Mouse (Mus musculus): ENCODE results near the gene Lzts2. TPM values are rescaled to one million over a fixed set of nuclear protein-coding genes. Genes with fewer than 3 reads are reported as not detected.

Gene Lzts2
- total RNA-seq, 2 experiments from 2014 or later, result 30.8 to 32.2 TPM

- intact Hi-C loops (cut with DNase I), result no loop called here
- no peak for DNase-seq (ENCODE audit: low spot score in 2 of 2)
Measured at GRCm38 (mm10) chr19:44999647-45000046, 14.6 kb upstream of the Lzts2 start.

- intact Hi-C loops (cut with DNase I), result no loop called here
- DNase-seq (ENCODE audit: low spot score in 2 of 2), result no peak
Measured at GRCm38 (mm10) chr19:45002301-45002700, 11.9 kb upstream of the Lzts2 start.

- no peak for DNase-seq (ENCODE audit: low spot score in 2 of 2)
- intact Hi-C loops (cut with DNase I), result no loop called here
Measured at GRCm38 (mm10) chr19:45003740-45004516, 10.3 kb upstream of the Lzts2 start.

GRCm38 (mm10) chr19:45005444-45005843 is 8.8 kb upstream of the Lzts2 start, which contains the start of gene Twnk:
Gene Twnk (plus strand): TSS chr19:45005663.
- intact Hi-C loops (cut with DNase I), result no loop called here

GRCm38 (mm10) chr19:45005957-45006712 is 8.1 kb upstream of the Lzts2 start, which contains the start of gene Mrpl43:
Gene Mrpl43 (minus strand): TSS chr19:45006442.
- DNase-seq (ENCODE audit: low spot score in 2 of 2), result peak; percentile 96 to 98
- intact Hi-C loops (cut with DNase I), result no loop called here

More at GRCm38 (mm10) chr19:45005444-45005843, 8.8 kb upstream of the Lzts2 start, which contains the start of gene Twnk:
- DNase-seq (ENCODE audit: low spot score in 2 of 2), result peak in 1 of 2 experiments; percentile 37

GRCm38 (mm10) chr19:45007021-45007420 is 7.2 kb upstream of the Lzts2 start:
- DNase-seq (ENCODE audit: low spot score in 2 of 2), result no peak
- intact Hi-C loops (cut with DNase I), result no loop called here

GRCm38 (mm10) chr19:45007425-45008191 is 6.6 kb upstream of the Lzts2 start:
- intact Hi-C loops (cut with DNase I), result no loop called here
- DNase-seq (ENCODE audit: low spot score in 2 of 2), result no peak

- DNase-seq (ENCODE audit: low spot score in 2 of 2), result no peak
- intact Hi-C loops (cut with DNase I), result no loop called here
Measured at GRCm38 (mm10) chr19:45010646-45011045, 3.6 kb upstream of the Lzts2 start.

GRCm38 (mm10) chr19:45012219-45012618 is 2.0 kb upstream of the Lzts2 start:
- intact Hi-C loops (cut with DNase I), result loop anchor here (1.0 kb wide), 1 partner anchor 19 kb away; no protein-coding TSS in a partner anchor
- DNase-seq (ENCODE audit: low spot score in 2 of 2), result no peak

GRCm38 (mm10) chr19:45012636-45013035 is 1.6 kb upstream of the Lzts2 start:
- intact Hi-C loops (cut with DNase I), result loop anchor here (1.0 kb wide), 1 partner anchor 19 kb away; no protein-coding TSS in a partner anchor
- DNase-seq (ENCODE audit: low spot score in 2 of 2), result peak in 1 of 2 experiments; percentile 45

- intact Hi-C loops (cut with DNase I), result no loop called here
- DNase-seq (ENCODE audit: low spot score in 2 of 2), result peak in 1 of 2 experiments; percentile 60
Measured at GRCm38 (mm10) chr19:45013581-45014225, 511 bp upstream of the Lzts2 start.

- no peak for DNase-seq (ENCODE audit: low spot score in 2 of 2)
- intact Hi-C loops (cut with DNase I), result no loop called here
Measured at GRCm38 (mm10) chr19:45014981-45015402, 778 bp downstream of the Lzts2 start.

GRCm38 (mm10) chr19:45015518-45016281 is 1.5 kb downstream of the Lzts2 start:
- peak; percentile 37 to 44 for DNase-seq (ENCODE audit: low spot score in 2 of 2)

GRCm38 (mm10) chr19:45016341-45017215 is 2.4 kb downstream of the Lzts2 start:
- intact Hi-C loops (cut with DNase I), result loop anchor here (1.0 kb wide), 2 partner anchors 14 to 32 kb away; no protein-coding TSS in a partner anchor
- peak; percentile 69 to 87 for DNase-seq (ENCODE audit: low spot score in 2 of 2)

More at GRCm38 (mm10) chr19:45015518-45016281, 1.5 kb downstream of the Lzts2 start:
- intact Hi-C loops (cut with DNase I), result no loop called here

- DNase-seq (ENCODE audit: low spot score in 2 of 2), result peak; percentile 72
- intact Hi-C loops (cut with DNase I), result loop anchor here (1.0 kb wide), 2 partner anchors 13 to 31 kb away; no protein-coding TSS in a partner anchor
Measured at GRCm38 (mm10) chr19:45017216-45017771, 3.1 kb downstream of the Lzts2 start.

- DNase-seq (ENCODE audit: low spot score in 2 of 2), result peak; percentile 76 to 79
- intact Hi-C loops (cut with DNase I), result loop anchor here (1.0 kb wide), 2 partner anchors 12 to 30 kb away; no protein-coding TSS in a partner anchor
Measured at GRCm38 (mm10) chr19:45017909-45018308, 3.7 kb downstream of the Lzts2 start.

- DNase-seq (ENCODE audit: low spot score in 2 of 2), result no peak
- intact Hi-C loops (cut with DNase I), result no loop called here
Measured at GRCm38 (mm10) chr19:45018351-45018831, 4.2 kb downstream of the Lzts2 start.

Measured in left cerebral cortex, postnatal 25 days (tissue).